Mouse (Mus musculus): Measurements from ENCODE around the gene Tmem88.

Tmem88 gene

DNA sequence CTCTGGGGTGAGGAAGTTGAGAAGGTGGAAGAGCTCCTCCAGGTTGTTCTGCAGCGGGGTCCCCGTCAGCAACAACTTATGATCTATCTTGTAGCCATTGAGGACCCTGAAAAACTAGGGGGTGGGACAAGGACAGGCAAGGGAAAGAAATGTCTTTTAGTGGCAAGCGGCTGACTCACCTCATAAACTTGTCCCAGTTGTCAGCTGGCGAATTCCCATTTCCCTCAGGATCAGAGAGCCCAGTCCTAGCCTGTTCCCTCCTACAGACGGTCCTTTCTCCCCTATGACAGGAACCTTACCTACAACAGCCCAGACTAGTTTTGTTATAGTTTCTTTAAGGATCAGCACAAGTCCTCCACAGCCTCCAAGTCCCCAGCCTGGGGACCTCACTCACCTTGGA, 41.5 kb downstream of the Tmem88 start:
- no peak for DNase-seq
